Mouse (Mus musculus): ENCODE results near the gene Pir.

DNA sequence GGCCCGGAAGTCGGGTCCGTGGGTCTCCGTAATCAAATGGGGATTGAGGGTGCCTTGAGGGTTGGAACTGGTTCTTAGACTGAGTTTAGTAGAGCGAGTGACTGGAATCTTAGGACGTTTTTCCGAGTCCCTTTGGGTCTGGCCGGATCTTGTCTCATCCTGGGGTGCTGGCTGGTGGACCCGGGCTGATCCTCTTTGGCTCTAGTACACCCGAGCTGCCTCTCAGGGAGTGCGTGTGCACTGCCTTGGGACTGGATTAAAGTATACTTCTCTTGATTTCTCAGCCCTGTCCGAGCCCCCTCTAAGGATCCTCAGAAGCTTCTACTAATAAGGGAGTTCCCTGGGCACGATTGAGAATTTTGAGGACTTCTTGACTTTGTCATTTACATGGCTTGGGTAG lies 150.8 kb downstream of the Pir start:
- no peak for TF ChIP-seq CTCF (IDR thresholded peaks at IDR 0.05; ENCODE audit: low read depth)
- TF ChIP-seq EP300 (IDR thresholded peaks at IDR 0.05; ENCODE audit: low read depth): no peak
